18 mouse cellular contexts compared by ENCODE assay signal in genomic region chr5:131039611-131040313, GRCm38 (mm10).
"Had no signal": no experiment of that assay in that cellular context is flagged by ENCODE, and none has a peak within 500 bp of the region (broad histone marks: within the 10 kb centered on the region; RNA-seq: fewer than 3 reads in every experiment).

No protein-coding gene starts in this region.

- ATAC-seq: midbrain, embryonic 16.5 days had no signal

- H3K36me3 ChIP-seq: midbrain, embryonic 10.5 days; neural tube, embryonic 13.5 days; neural tube, embryonic 15.5 days had no signal

- H3K4me3 ChIP-seq: midbrain, embryonic 10.5 days; myocyte; neural tube, embryonic 13.5 days; neural tube, embryonic 15.5 days had no signal

- H3K9ac ChIP-seq: lung, embryonic 14.5 days; neural tube, embryonic 13.5 days; neural tube, embryonic 15.5 days had no signal

- H3K4me1 ChIP-seq: midbrain, embryonic 10.5 days; neural tube, embryonic 13.5 days; neural tube, embryonic 15.5 days had no signal

- H3K4me2 ChIP-seq: lung, embryonic 14.5 days; neural tube, embryonic 13.5 days; neural tube, embryonic 15.5 days had no signal

- H3K9me3 ChIP-seq: midbrain, embryonic 10.5 days; neural tube, embryonic 13.5 days; neural tube, embryonic 15.5 days had no signal

- H3K27me3 ChIP-seq: neural tube, embryonic 13.5 days; neural tube, embryonic 15.5 days had no signal

- H3K27ac ChIP-seq: midbrain, embryonic 10.5 days; neural tube, embryonic 13.5 days; neural tube, embryonic 15.5 days had no signal

- DNase-seq: lung, adult 18-20 months; lung, embryonic 14.5 days; lung, postnatal 10 days; lung, postnatal 4 days; midbrain, embryonic 14.5 days; retina, postnatal 1 day; right cerebral cortex, adult 18-20 months; right cerebral cortex, postnatal 25 days; right cerebral cortex, postnatal 4 days; spleen, adult 18-20 months; thymus, adult 18-20 months; thymus, postnatal 14 days; thymus, postnatal 36 days had no signal
